Mouse (Mus musculus): ENCODE measurements around the gene Zgpat.

The Zgpat gene

DNA sequence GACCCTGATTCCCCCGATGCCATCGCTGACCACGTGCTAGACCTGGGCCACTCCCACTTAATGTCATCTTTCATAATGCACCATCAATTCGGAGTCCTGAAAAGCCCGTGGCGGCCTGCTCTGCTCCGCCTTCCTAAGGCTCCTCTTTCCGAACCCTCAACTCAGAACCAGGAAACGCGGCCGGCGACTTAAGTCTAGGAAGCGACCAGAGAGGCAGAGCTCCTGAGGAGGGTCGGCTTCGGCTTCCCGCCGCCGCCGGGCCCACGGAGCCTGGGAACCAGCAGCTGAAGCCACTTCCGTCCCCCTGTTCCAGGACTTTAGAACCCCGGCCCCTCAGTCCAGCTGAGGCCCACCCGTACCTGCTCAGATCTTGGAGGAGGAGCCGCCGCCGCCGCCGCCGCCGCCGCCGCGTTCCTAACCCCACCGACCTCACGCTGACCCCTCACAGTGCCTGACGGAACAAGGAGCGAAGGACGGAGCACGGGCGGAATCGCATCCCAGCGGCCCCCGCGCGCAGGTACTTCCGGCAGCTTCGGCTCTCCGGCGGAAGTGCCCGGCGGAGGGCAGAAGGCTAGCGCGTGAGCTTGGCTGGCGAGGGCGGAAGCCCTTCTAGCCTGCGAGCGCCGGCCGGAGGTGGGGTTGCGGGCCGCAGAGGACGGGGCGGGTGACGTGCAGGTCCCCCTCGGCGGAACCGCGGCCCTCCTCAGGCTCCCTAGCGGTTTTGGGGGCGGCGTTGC is at the start of gene Zgpat, which contains the start of gene Arfrp1:
Zgpat (plus strand) TSS at position 69 of the 737 bp plus-strand sequence.
Arfrp1 (minus strand) TSS at position 545 of the 737 bp plus-strand sequence.
- DNase-seq: peak; percentile 96

DNA sequence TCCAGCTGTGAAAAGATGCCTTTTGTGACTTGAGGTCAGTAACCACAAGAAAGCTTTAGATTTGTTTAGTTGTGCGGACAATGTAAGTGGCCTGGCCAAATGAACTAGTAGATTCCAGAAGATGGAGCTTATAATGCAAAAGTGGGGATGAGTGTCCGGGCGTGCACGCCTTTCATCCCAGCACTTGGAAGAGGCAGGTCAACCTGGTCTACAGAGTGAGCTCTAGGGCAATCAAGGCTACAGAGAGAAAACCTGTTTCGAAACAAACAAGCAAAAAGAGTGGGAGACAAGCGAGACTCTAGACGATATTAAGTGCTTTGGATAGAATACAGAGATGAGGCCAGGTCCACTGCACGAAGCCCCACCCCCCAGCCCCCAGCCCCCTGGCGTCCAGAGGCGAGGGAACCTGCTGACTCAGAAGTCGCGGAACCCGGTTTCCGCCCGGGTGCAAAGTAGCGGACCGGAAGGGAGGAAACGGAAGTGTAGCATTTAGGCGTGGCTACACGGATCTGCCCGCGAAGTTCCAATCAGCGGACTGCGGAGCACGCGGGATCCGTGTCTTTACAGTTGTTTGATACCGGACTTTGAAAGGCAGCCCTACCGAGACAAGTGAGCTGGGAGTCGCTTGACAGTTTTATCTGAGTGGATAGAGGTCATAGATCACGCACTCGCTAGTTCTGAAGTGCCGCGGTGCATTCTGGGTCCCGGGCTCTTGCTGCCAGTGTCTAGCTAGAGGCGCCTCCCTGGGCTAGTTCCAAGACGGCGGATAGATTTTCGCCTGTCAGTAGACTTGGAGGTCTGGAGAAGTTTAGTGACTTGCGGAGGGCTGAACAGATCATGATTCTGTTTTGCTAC is 45.3 kb upstream of the Zgpat start, which contains the start of gene Rtel1:
Rtel1 (plus strand) TSS at position 492 of the 855 bp plus-strand sequence.
- DNase-seq: peak; percentile 95

DNA sequence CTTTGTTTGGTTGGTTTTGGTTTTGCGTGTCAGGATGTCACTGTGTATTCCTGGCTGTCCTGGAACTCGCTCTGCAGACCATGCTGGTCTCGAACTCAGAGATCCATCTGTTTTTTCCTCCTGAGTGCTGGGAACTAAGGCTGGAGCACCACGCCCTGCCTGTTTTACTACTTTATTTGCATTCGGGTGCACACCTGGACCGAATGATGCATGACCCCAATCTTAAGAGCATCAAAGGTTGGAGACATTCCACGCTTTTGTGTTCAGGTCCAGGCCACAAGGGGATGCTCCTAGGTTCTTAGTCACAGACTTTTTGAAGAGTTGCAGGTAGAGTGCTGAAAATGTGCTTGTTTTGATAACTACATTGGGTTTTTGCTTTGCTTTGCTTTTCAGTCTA is 44.6 kb upstream of the Zgpat start:
- peak; percentile 5 for DNase-seq

DNA sequence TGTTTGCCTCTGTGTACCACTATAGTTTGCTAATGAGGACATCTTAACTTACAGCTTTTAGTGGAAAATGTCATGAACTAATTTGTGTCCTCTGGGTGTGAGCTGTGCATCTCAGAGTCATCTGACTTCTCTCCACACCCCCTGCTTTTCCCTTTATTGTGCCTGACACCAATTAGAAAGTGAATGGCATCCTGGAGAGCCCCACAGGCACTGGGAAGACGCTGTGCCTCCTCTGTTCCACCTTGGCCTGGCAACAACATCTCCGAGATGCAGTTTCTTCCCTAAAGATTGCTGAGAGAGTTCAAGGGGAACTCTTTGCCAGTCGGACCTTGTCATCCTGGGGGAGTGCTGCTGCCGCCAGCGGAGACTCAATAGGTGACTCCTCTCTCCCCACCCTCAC is 42.6 kb upstream of the Zgpat start:
- DNase-seq: no peak

DNA sequence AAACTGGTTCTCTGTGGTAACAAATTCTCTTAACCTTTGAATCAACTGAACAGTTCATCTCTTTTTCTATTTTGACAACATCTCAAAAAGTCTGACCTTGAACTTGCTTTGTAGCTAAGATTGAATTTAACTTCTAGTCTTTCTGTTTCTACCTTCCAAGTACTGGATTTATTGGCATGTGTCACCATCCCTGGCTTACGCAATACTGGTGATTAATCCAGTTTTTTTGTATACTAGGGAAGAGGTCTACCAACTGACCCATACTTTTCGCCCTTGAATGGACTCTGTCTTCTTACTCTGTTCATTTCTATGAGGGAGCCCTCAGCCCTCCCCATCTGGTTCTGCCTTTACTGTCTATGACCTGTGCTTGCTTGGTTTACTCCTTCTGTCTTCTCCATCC is 38.6 kb upstream of the Zgpat start:
- no peak for DNase-seq

DNA sequence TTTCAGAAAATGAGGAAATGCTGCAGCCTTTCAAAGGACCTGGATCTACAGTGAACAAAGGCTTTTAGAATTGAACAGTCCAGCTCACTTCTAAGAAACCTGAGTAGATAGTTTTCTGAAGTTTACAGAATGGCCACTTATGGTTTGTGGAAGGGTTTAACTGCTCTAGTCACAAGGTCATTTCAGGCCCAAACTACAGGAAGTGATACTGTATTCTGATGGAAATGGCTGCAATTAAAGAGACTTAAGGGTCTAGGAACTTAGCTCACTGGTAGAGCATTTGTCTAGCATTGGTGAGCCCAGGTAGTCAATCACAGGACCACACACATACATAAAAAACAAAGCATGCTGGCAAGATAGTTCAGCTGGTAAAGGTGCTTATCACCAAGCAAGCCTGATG is 32.2 kb upstream of the Zgpat start:
- no peak for DNase-seq

DNA sequence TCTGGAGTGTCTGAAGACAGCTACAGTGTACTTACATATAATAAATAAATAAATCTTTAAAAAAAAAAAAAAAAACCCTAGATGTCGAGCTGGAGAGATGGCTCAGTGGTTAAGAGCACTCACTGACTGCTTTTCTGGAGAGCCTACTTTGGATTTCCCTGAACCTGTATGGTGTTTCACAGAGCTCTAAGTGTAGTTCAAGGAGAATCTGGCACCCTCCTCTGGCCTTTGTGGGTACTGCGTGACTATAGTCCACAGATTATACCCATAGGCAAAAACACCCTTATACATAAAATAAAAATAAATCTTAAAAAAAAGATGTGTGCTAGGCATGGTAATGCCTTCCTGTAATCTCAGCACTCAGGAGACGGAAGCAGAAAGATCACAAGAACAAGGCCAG is 30.7 kb upstream of the Zgpat start:
- peak; percentile 72 for DNase-seq

DNA sequence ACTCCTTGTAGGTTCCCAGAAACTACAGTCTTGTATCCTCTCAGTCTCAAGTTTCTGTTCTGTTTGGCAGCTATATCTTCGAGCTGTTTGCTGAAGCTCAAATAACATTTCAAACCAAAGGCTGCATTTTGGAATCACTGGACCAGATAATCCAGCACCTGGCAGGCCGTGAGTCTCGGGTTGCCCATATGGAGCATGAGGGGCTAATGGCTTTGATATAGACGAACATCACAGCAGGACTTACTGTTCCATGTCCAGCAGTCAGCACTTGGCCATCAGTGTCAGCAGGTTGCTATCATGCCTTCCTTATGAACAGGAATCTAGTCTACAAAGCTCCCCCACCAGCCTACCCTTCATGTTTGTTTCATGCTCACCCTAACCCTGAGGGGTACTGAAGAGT is 24.3 kb upstream of the Zgpat start:
- DNase-seq: no peak

DNA sequence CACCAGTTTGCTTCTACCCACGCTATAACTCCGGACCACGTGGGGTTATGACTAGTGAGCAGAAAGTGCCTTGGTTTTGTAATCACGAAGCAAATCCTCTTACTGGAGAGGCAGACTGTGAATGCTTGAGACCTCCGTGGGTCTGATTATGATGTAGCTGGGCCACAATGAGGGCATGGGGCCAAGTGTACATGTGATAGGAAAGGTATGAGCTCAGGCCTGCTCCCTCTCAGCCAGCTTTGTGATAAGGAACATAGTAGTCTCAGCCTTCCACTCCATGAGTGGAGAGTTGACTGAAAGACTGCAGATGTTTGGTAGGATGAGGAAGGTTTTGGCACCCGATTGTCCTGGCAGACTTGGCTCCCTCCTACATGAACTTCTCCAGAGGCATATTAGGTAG is 22.0 kb upstream of the Zgpat start:
- DNase-seq: no peak

DNA sequence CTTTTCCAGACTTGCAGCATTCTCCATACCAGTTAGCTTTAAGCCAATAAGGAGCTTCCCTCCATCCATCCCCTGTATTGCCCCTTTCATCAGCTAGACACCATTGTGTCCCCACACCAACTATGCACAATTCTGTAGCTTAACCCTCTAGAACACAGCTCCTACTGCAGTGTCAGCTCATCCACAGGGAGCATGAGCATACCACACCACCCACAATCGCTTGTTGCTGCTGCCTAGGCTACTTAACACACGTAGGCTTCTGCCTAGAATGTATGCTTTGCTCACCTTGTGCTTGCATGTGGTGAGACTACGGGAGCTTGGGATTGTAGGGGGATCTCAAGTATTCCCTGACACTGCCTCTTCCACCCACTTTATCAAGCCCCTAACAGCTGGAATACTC is 7.9 kb upstream of the Zgpat start:
- no peak for DNase-seq

DNA sequence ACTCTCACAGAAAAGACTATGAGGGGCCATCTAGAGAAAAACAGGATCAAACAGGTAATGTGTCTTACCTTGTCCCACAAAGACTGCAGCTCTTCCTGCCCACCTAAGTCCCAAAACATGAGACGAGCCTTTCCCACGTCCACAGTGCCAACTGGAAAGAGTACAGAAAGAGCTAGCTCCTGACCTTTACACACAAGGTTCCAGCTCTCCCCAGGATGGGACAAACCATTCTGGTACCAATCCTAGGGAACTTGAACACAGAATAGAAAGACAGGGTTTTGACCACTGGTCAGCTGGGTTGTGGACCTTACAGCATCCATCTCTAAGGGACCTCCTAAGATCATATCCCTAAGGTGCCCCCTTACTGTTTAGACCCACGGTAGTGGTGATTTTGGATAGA is 782 bp upstream of the Zgpat start:
- no peak for DNase-seq

DNA sequence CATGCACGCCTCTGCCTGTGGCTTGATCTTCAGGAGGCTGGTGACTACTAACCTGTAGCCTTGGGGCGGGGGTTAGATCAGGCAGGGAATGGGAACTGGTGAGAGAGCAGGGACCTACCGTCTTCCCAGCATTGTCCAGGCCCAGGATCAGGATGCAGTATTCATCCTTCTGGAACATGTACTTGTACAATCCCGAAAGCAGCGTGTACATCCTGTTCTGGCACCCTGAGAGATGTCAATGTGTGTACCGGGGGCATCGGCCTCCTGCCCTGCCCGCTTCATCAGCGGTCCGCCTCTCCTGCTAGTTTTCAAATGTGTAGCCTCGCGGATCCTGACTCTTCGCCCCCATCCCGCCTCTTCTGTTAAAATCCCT is 255 bp upstream of the Zgpat start:
- DNase-seq: no peak

DNA sequence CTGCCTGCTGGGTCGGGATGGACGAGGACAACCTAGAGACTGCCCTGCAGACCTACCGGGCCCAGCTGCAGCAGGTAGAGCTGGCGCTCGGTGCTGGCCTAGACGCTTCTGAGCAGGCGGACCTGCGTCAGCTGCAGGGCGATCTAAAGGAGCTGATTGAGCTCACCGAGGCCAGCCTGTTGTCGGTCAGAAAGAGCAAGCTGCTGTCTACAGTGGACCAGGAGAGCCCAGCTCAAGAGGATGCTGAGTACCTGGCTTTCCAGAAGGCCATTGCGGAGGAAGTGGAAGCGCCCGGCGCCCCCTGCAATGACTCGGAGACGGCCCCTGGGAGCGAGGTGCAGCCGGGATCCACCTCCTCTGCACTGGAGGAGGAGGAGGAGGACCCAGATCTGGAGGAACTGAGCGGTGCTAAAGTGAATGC is 937 bp downstream of the Zgpat start:
- peak; percentile 40 for DNase-seq

DNA sequence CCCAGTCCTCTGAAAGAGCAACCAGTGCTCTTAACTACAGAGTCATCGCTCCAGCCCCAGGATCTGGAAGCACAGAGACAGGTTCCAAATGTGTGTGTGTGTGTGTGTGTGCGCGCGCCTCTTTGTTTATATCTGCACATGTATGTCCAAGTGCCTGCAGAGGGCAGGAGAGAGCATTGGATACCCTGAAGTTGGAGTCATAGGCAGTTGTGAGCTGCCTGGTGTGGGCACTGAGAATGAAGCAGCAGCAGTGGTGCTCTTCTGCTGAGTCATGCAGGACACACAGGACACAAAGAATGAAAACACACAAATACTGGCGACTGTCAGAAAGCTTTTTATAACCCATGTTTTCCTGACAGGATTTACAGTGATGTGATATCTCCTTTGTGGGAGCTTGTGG is 5.3 kb downstream of the Zgpat start:
- peak; percentile 13 for DNase-seq

DNA sequence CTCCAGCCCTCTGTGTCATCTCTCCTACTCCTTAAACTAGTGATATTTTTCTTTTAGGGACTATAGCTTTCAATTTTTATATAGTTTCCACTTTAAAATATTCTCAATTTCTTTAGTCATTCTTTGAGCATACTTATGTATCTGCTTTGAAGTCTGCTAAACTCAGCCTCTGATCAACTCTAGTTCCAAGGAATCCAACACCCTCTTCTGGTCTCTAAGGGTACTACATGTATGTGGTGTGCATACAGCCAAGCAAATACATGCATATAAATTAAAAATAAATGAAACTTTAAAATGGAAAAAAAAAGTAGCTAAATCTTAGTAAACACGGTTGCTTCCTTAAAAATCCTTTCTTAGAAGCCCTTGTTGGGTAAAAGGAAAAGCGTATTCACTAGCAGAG is 11.1 kb downstream of the Zgpat start:
- peak; percentile 40 for DNase-seq

DNA sequence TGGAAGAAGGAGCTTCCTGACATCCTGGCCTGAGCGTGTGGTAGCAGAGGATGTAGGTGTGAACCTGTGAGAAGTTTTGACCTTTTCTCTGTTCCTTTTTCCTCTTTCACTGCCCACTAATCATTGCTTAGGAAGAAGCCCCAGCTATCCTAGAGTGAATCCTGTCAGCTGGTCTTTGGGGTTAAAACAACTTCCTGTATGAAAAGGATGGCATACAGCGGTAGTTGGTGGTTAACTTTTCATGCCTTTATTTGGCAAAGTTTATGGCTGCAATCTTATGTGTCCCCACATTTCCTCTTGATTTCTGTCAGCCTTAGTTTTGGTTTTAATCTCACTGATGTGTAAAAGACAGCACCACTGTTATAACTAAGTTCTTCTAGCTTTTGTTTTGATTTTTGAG is 12.5 kb downstream of the Zgpat start:
- DNase-seq: no peak

DNA sequence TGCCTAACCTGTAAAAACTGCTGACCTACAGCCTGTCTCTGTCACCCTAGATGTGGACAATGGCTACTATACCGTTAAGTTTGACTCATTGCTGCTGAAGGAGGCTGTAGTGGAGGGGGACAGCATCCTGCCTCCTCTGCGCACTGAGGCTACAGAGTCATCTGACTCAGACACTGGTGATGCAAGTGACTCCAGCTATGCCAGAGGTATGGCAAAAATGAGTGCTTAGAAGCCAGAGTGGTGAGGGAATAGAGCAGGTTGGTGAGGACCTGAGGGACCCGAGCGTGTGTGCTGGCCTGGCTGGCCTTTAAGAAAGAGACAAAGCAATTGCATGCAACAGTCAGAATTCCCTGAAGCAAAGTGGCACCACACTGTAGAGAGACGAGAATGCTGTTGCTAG is 14.0 kb downstream of the Zgpat start:
- DNase-seq: no peak

DNA sequence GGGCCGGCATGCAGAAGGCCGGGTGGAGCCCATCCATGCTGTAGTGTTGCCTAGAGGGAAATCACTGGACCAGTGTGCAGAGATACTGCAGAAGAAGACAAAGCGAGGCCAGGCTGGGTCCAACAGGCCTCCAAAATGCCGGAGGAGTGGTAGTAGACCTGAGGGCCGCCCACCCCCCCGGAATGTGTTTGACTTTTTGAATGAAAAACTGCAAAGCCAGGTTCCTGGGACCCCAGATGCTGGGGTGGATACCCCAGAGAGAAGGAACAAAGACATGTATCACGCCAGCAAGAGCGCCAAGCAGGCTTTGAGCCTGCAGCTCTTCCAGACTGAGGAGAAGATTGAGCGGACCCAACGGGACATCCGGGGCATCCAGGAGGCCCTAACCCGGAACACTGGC is 15.1 kb downstream of the Zgpat start, which contains the start of gene Lime1:
Lime1 (plus strand) TSS at position 301 of the 400 bp plus-strand sequence.
- DNase-seq: no peak

DNA sequence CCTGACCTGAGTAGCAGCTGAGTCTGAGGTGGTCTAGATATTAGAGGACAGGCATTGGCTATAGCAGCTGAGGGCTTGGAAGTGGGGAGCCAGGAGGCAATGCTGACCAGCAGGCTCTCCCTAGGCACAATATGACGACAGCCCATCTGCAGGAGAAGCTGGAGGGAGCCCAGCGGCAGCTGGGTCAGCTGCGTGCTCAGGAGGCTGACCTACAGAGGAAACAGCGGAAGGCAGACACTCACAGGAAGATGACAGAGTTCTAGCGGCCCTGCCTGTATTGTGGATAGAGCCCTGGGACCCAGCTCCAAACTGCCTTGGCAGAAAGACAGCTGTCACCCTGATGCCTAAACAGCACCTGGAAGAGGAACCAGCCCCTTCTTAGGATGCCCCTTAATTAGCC is 15.5 kb downstream of the Zgpat start:
- DNase-seq: no peak

DNA sequence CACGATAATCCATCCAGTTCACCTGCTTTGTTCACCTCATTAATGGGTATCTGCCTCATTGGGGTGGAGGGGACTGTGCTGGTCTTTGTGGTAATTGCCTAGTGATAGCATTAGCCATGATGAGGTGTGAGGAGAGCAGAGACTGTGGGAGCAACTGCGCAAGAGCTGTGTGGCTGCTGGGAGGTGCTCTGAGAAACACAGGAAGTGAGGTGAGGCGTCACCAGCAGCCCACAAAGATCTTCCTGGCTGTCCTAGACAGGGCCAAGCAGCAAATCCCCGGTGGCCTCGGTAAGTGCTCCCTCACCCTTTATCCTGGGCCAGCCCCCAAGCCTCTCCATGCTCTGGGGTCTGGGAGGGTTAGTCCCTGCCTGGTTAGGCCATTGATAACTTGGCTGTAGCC is 16.4 kb downstream of the Zgpat start:
- no peak for DNase-seq

DNA sequence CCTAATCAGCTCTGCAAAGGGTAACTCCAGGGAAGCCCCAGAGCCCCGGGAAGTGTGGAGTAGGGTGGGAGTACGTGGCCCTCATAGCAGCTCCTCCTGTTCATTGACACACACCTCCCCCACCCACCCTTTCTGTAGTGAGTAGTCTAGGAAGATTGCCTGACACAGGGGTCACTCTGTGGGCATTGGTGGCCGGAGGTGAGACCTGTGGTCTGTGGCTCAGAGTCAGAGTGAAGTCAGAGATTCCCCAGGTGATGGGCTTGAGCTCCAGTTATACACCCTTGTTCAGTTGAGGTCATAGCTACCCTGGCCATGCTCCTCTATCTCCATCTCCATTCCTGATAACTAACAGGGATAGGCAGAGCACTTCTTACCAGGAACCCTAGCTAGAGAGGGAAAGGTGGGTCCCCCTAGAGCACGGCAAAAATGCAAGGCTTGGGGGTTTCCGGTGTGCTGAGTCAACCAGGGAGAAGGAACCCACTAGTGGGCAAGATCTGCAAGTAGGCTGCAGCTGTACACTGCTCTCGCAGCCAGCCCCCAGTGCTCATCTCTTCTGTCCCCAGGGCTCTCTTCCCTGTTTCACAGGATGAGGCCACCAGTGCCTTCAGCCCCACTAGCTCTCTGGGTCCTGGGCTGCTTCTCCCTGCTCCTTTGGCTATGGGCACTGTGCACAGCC is 17.0 kb downstream of the Zgpat start:
- DNase-seq: no peak

DNA sequence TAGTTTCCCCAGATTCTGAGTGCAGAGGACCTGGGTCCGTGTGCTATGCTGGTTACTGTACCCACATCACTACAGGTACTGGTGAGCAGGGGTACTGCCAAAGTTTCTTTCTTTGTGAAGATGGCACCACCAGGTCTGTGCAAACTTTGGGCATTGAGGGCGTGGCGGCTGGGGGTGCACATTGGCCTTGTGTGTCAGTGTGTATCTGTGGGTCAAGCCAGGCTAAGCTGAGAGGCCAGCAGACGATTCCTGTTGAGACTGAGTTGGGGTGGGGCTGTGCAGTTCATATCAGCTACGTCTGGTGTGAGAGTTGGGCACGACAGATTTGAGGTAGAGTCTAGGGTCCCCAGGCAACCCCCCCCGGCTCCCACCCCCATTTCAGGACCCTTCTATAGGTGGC is 19.7 kb downstream of the Zgpat start:
- DNase-seq: no peak

DNA sequence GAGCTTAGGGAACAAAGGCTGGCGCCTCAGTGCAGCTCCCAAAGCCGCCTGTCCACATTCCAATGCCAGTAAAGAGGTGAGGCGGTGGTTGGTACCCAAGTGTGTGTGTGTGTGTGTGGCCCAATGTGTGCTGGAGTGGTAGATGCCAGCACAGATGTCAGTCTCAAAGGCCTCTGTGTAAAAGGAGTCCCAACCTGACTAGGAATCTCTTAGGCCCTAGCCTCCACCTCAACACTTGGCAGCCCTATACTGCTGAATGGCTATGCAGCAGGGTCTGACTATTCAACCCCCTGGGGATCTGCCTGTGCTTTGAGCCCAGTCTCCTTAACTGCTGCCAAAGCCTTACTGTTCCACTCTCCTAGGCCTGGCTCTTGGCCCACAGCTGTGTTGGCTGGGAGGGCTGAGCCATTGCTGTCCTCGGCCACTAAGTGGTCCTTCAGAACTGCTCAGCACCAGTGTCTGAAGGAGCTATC is 20.2 kb downstream of the Zgpat start:
- no peak for DNase-seq

Measured in embryo, embryonic 11 days (tissue).